Mouse (Mus musculus): ENCODE measurements around the gene Ccnl1.

The Ccnl1 gene

GRCm38 (mm10) chr3:65958102-65958839, at the start of gene Ccnl1:
TSS of gene Ccnl1 (minus strand) at chr3:65958249.
- peak; percentile 97 for DNase-seq

- no peak for DNase-seq
These were observed 46.9 kb upstream of the Ccnl1 start for GRCm38 (mm10) chr3:66004989-66005388.

- DNase-seq, result peak; percentile 50
These were observed 46.3 kb upstream of the Ccnl1 start for GRCm38 (mm10) chr3:66004220-66004951.

GRCm38 (mm10) chr3:66000400-66000799, 42.4 kb upstream of the Ccnl1 start:
- no peak for DNase-seq

- no peak for DNase-seq
These were observed 39.4 kb upstream of the Ccnl1 start for GRCm38 (mm10) chr3:65997360-65998008.

- no peak for DNase-seq
These were observed 34.6 kb upstream of the Ccnl1 start for GRCm38 (mm10) chr3:65992395-65993340.

GRCm38 (mm10) chr3:65990957-65991646, 33.1 kb upstream of the Ccnl1 start:
- peak; percentile 68 for DNase-seq

- no peak for DNase-seq
These were observed 32.5 kb upstream of the Ccnl1 start for GRCm38 (mm10) chr3:65990524-65990923.

GRCm38 (mm10) chr3:65988711-65989495, 30.9 kb upstream of the Ccnl1 start:
- DNase-seq, result no peak

- no peak for DNase-seq
These were observed 18.2 kb upstream of the Ccnl1 start for GRCm38 (mm10) chr3:65976296-65976695.

GRCm38 (mm10) chr3:65975317-65975716, 17.3 kb upstream of the Ccnl1 start:
- DNase-seq, result peak; percentile 79

- DNase-seq, result peak; percentile 97
These were observed 16.4 kb upstream of the Ccnl1 start for GRCm38 (mm10) chr3:65974232-65975058.

- no peak for DNase-seq
These were observed 15.6 kb upstream of the Ccnl1 start for GRCm38 (mm10) chr3:65973501-65974231.

GRCm38 (mm10) chr3:65969196-65969595, 11.1 kb upstream of the Ccnl1 start:
- no peak for DNase-seq

GRCm38 (mm10) chr3:65966360-65966759, 8.3 kb upstream of the Ccnl1 start:
- DNase-seq, result no peak

GRCm38 (mm10) chr3:65962270-65962930, 4.4 kb upstream of the Ccnl1 start:
- DNase-seq, result no peak

- DNase-seq, result no peak
These were observed 2.4 kb upstream of the Ccnl1 start for GRCm38 (mm10) chr3:65960291-65960945.

- no peak for DNase-seq
These were observed 1.5 kb upstream of the Ccnl1 start for GRCm38 (mm10) chr3:65959416-65960001.

All from embryo, embryonic 11 days (tissue).